Mouse (Mus musculus): ENCODE measurements around the gene Myo16.

The Myo16 gene

GRCm38 (mm10) chr8:10671862-10672548 is 518.3 kb downstream of the Myo16 start:
- no peak for DNase-seq (ENCODE audit: low spot score)

- DNase-seq (ENCODE audit: low spot score), result no peak
These were observed 524.2 kb downstream of the Myo16 start for GRCm38 (mm10) chr8:10677840-10678410.

- DNase-seq (ENCODE audit: low spot score), result no peak
These were observed 528.2 kb downstream of the Myo16 start for GRCm38 (mm10) chr8:10681926-10682325.

- no peak for DNase-seq (ENCODE audit: low spot score)
These were observed 529.4 kb downstream of the Myo16 start for GRCm38 (mm10) chr8:10683088-10683487.
